Mouse (Mus musculus): ENCODE measurements around the gene Aff3. TPM values are rescaled to one million over a fixed set of nuclear protein-coding genes. Genes with fewer than 3 reads are reported as not detected.

Gene Aff3
- total RNA-seq (2015) = 2.2 and 2.6 TPM in 2 replicates
- total RNA-seq (2017) = 2.2 and 2.4 TPM in 2 replicates

DNA sequence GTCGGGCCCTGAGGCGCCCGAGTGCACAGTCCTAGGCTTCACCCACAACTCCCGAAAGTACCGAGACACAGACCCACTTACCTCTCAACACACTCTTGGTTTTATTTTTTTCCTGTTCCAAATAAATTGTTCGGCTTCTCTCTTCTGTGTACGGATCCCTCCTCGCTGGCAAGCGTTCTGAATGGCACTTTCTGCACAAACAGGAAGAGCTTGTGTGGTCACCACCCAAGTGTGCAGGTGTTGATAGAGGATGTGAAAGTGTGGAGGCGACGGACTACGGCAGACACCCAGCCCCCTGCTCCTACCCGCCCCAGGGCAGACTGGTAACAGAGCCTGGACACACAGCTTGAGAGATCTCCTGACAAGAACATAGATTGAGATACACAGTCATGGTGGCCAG is at the start of gene Aff3:
TSS of gene Aff3 (minus strand) at position 179 of the 400 bp plus-strand sequence.
- peak; percentile 82 for ATAC-seq (ENCODE audit: poor library complexity, severe bottlenecking)

DNA sequence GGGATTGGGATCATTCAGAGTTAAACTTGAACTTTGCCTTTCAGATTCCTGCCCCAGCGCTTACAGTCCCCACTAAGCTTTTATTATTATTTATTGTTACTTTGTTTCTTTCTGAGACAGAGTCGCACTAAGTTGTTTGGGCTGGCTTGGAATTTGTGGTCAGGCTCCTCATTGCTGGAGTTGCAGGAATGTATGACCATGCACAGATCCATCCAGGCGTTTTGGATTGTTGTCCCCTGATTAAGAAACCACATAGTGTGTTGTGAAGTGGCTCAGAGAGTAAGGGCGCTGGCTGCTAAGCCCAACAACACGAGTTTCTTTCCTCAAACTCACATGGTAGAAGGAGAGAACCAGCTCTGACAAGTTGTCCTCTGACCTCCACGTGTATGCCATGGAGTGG is 35.9 kb upstream of the Aff3 start:
- no peak for ATAC-seq (ENCODE audit: poor library complexity, severe bottlenecking)

DNA sequence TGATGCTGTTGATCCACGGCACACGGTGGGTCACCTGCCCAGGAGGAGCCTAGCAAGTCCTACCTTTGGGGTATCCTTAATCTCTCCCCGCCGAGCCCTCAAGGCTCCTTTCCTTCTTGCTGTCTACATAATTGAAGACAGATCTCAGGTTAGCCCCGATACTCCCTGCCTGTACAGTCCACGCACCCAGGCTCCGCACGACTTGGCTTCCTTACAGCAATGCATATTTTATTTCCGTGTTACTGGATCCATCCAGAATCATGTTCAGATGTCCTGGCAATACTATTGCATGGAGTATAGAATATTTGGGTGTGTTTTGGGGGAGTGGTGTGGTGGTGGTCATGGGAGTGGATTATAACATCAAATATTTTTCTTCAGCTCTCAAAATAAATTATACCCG is 34.5 kb upstream of the Aff3 start:
- ATAC-seq (ENCODE audit: poor library complexity, severe bottlenecking) = no peak

DNA sequence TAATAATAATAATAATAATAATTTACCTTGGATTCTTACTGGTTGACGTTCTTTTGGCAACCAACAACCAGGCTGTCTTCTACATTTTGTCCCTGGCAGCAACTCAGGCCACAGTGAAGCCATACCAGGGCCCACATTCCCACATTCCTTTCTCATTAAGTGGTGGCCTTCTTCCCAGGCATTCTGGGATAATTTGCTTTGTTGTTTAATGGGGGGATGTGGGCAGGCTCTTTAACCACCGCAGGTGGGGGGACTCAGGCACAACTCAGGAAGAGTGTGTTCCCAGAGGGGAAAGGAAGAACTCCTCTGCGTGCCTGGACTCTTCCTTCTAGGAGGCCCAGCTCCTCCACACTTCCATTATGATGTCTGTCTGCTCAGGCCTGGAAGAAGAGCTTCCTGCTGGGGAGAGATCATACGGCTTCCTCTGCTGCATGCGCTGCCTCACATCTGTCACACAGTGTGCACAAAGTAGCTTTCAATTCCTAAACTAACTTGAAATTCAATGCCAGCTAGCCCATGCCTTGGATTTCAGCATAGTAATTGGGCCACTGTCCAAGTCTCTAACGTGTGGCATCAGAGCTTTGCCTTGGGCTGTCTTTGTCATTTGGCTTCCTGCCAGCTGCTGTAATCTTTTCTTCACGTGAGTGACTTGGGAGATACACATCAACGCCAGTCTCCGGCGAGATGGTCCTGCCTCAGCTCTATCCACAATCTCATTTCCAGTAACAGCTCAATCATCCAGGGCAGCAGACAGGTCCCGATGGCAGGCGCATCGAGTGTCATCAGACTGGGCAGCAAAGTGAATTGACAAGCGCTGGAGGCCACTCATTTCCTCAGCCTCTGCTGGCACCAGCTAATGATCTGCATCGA is 31.3 kb upstream of the Aff3 start:
- ATAC-seq (ENCODE audit: poor library complexity, severe bottlenecking) = no peak

DNA sequence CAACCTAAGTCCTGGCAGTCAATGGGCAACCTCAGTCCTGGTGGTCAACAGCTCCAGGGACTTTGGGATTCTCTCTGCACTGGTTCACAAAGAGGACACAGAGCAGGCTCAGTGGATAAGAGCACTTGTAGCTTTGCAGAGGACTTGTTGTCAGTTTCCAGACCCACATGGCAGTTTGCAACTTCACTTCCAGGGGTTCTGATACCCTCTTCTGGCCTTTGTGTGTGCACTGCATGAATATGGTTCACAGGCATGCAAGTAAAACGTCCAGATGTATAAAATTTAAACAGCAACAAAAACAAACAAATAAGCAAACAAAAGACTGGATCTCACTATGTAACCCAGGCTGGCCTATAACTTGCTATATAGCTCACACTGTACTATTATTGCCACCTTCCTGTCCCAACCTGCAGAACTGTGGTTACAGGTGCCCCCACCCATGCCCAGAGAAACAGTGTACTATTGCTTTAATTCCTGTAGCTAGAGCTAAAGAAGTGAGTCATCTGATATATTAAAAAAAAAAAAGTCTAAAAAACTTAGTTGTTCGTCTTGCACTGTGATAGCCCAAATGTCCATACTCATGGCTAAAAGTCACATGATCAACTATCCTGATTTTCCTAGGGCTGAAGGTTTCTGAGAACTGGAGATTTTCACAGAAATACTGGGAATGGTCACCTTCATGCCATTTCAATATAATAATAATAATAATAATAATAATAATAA is 30.5 kb upstream of the Aff3 start:
- no peak for ATAC-seq (ENCODE audit: poor library complexity, severe bottlenecking)

DNA sequence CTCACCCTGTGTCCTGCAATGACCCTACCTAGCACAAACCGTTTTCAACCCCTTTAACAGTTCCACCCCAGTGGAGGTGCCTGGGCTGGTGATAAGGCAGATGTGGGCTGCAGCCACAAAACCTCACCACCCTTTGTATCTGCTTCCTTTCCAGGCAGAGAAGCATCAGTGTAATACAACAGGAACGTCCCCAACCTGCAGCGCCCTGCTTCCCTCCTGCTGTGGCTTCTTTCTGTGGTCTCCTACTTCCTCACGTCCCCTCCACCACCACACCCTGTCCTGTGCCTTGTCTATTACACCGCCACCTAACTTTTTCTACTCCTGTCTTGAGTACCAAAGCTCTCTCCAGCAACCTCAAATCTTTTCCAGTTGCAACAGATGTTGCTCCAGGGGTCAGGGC is 29.4 kb upstream of the Aff3 start:
- ATAC-seq (ENCODE audit: poor library complexity, severe bottlenecking) = peak; percentile 93

DNA sequence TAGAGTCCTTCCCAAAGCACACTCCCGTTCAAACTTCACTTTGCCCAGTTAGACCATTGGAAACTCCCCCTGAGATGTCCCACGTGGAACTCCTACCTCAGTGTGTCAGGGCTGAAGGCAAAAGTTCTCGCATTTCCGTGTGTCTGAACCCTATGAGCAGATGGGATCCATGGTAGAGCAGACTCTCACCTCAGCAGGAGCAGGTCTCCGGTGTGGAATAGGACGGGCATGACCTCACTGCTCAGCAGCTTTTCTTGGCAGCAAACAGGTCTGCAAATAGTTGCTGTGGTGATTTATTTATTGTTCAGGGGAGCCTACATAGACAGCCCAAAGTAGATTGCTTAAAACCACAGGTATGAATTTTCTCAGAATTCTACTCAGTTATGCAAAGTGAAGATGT is 25.7 kb upstream of the Aff3 start:
- no peak for ATAC-seq (ENCODE audit: poor library complexity, severe bottlenecking)

DNA sequence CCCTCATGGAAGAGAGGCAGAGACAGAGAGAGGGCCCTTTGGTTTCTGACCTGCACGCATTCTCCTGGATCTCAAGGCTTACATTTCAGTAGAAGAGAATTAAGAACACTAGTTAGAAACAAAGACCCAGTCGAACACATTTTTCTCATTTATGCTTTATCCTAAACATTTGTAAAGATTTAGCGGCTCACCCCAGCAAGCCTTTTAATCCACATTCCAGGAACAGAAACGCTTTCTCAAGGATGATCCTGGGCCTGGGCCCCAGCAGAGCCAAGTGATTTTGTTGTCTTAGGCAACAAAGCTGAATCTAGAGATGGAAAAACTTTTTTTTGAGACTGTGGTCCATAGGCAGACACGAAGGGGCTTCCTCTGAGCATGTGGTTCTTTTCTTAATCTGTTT is 23.5 kb upstream of the Aff3 start:
- ATAC-seq (ENCODE audit: poor library complexity, severe bottlenecking) = no peak

DNA sequence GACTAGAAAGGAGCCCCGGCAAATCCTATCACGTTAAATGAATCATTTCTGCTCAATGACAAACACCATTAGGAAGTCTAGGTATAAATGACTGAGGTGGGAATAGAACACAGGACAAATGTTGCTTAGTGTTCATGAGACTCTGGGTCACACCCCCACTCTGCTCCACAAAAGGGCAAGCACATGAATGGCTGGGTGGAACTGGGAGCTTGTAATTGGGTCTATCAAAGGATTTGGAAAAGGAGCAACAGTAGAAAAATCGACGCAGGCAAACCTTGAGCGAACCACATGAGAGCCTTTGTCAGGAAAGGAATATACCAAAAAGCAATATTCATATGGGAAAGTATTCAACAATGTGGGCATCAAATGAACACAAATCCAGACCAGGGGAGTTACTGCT is 21.0 kb upstream of the Aff3 start:
- ATAC-seq (ENCODE audit: poor library complexity, severe bottlenecking) = no peak

DNA sequence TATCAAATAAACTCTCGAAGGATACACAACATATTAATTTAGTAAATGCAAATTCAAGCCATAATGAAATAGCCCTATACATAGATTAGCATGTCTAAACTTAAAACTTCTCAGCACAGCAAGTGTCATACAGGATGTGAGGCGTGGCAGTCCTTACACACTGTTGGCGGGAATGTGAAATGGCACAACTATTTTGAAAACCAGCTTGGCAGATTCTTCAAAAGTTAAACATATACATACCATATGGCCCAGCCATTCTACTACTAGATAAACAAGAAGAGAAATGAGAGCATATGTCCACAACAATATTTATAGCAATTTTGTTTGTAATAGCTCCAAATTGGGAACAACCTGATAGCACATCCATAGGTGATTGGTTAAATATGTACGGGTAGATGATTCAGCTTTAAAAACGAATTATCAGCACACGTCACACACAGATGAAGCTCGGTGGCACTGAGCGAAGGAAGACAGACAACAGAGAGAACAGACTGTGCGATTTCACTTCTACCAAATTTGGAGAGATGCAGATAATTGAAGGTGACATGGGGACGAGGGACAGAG is 18.5 kb upstream of the Aff3 start:
- no peak for ATAC-seq (ENCODE audit: poor library complexity, severe bottlenecking)

DNA sequence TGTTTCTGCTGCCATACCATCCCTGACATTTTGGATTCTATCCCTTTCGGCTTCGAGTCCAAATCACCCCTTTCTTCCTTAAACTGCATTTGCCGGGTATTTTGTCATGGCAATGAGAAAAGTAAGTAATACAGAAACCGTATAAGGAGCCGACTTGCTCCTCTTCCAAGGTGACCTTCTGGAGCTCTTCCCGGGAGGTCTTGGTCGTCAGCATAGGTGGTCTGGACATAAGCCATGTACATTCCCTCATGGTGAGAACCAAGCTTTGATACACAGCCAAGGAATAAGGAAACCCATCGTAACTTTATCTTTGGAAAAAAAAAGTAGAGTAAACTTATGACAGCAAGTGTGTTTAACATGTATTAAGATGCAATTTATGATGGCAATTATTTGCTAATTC is 15.1 kb upstream of the Aff3 start:
- no peak for ATAC-seq (ENCODE audit: poor library complexity, severe bottlenecking)

DNA sequence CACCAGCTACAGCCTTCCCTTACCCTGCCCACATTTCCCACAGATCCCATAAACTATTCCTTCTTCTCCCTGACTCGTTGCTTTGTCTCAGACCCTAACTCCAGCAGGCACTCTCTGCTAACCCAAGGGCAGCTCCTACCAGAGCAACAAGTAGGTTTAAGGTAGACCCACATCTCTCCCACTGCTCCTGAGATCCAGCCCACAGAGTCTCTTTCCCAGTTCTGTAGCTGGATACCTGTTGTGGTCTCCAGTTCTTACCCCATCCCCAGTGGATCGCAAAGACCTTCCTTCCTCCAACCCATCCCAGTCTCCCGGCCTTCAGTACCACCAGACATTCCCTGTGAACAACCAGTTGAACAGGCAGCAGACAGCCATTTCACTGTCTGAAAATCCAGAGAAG is 7.0 kb upstream of the Aff3 start:
- ATAC-seq (ENCODE audit: poor library complexity, severe bottlenecking) = no peak

DNA sequence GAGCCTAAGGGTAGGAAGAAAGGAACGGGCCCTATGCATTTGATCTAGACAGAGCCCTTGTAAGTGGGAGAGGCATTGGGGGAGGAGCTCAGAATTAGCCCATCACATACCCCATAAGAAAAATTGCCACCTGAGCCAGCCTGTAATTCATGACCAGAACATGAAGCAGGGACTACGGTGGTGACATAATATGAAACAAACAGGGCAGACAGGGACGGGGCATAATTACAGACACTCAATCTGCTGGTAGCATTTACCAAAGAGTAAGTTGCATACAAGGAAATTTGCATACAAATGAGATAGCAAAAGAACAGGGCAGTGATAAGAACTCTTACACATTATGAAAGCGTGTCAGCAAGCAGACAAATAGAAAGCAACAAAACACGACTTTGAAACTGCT is 6.3 kb upstream of the Aff3 start:
- ATAC-seq (ENCODE audit: poor library complexity, severe bottlenecking) = no peak

DNA sequence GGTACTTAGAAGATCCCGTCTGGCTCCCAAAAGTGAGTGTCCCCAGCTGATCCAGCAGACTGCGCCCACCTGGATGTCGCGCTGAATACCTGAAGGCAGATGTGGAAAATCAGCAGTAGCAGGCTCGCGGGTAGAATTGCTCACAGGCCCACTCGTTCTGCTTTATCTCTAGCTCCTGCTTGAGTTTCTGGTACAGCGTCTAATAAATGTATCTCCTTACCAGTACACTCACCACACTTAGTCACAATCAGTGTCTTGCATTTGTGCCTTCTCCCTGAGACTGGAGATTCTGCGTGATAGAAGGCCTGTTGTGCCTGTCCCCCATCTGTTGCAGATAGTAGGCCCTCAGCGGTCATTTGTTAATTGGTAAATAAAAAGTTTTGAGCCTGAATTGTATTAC is 3.6 kb upstream of the Aff3 start:
- ATAC-seq (ENCODE audit: poor library complexity, severe bottlenecking) = no peak

DNA sequence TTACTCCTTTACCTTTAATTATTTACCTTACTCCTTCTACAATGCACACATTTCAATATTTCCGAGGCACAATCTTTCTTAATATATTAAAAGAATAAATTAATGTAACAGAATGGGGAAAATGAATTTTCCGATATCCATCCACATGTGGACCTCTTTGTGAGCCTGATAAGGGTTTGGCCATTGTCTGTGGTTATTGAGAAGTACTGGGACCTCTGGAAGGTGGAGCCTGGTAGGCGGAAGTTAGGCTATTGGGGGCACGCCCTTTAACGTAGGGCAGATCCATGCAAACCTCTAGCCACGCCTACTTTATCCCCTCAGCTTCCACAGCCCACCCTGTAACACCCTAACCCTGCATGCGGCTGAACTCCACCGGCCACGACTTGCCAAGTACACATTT is 3.1 kb upstream of the Aff3 start:
- no peak for ATAC-seq (ENCODE audit: poor library complexity, severe bottlenecking)

DNA sequence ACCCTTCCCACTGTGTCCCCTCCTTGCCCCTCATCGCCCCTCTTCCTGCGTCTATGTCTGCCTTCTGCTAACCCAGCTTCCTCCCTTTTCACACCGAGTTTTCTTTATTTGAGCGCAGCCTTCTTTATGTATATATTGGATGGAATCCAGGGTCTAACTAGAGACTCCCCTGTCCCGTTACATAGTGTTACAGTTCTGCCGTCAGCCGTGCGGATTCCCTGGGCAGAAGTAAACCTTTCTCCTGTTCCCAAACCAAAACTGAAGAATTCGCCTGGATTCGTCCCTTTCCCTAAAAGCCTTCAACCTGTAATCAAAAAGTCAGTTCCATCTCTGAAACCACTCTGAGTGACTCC is 2.0 kb upstream of the Aff3 start:
- ATAC-seq (ENCODE audit: poor library complexity, severe bottlenecking) = no peak

DNA sequence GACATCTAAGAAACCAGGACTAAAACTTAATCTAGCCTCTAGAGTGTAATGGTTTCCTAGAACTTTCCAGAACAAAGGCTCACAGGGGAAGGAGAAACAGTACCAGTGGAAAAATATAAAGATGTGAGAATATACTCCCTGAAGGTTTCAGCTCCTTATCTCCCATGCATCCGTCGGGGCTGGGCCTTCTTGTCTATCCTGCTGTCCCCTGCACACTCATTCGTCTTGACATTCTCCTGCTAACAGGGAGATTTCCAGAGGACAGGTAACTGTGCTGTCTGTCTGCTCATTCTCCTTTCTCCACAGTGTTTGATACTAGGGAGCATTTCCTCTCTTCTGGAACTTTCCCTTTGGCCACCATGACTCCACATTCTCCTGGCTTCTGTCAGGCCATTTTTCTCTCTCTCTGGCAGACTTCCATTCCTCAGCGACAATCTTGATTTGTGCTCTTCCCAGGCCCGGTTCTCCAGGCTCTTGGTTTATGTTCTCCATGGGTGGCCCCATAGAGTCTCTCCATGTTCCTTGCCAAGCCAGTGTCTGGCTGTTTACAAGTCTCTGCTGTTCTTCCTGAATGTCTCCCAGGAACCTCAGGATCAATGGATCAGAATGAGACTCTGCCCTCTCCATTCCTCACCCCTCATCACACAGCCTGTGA is 1.5 kb upstream of the Aff3 start:
- no peak for ATAC-seq (ENCODE audit: poor library complexity, severe bottlenecking)

DNA sequence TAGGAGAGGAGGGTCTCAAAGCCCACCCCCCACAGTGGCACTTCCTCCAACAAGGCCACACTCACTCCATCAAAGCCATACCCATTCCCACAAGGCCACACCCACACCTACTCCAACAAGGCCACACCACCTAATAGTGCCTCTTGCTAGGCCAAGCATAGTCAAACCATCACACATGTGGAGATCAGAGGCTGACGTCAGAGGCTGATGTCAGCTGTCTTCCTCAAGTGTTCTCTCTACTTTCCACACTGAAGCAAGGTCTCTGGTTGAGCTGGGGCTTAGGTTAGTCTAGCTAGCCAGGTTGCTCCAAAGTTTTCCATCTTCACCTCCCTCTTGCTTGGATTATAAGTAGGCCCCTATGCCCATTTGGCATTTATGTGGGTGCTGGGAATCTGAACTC is 856 bp upstream of the Aff3 start:
- peak; percentile 25 for ATAC-seq (ENCODE audit: poor library complexity, severe bottlenecking)

DNA sequence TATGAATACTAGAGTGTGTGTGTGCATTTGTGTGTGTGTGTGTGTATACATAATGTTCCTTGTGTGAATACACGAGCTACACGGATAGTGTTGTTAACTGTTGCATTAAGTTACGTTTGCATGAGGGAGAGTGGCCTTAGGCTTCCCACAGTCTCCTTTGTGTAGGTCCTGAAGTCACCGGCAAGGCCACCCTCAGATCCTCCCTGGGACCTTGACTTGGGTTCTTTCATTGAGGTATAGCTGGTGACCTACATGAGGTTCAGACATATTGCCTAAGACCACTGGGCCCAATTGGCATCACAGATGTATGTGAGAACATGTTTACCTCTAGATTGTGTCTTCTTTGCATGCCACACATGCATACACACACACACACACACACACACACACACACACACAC is 494 bp downstream of the Aff3 start:
- no peak for ATAC-seq (ENCODE audit: poor library complexity, severe bottlenecking)

DNA sequence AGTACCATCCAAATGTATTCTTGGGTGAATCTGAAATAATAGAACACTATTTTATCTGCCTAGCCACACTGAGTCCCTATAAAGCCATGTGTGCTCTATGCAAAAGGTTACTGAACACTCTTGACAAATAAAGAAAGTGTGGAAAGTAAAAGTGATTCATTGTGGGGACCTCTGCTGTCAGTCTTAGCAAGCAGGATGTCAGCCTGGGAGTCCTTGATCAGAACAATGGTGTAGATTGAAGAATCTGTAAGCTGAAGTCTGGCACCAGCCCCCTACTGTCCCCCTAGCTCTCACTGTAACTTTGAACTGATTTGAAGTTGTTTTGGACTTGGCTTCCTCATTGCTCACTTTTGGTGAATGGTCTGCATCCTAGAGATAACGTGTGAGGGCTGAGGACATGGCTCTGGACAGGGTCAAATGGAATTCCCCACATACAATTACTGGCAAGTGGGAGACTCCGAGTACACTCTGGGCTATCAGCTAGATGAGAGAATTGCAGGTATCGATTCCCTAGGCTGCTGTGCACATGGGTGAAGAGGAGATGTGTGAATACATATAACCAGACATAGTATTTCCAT is 2.0 kb downstream of the Aff3 start:
- no peak for ATAC-seq (ENCODE audit: poor library complexity, severe bottlenecking)

DNA sequence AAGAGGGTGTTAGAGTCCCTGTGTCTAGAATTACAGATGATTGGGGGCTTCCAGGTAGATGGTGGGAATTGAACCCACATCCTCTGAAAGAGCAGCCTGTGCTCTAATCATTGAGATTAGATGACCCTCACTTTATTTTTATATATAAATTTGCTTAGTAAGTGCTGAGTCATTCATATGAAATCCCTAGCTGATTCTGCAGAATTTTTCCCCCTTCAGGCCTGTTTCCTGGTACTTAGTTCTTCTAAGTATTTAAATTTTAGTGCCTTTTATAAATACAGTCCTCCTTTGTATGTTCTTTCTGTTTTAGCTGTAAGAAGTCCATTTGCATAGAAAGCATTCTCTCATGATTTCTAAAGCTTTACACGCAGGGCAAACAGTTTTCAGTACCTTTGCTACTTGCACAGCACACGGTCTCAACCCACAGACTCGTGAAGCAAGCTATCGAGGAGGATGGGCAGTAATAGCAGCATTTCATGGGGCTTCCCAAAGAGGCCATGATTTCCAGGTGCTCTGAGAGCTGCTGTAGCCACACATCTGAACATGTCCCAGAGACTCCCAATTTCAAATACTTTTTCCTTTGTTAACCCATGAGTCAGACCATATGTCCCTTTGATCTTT is 5.7 kb downstream of the Aff3 start:
- no peak for ATAC-seq (ENCODE audit: poor library complexity, severe bottlenecking)

Data from megakaryocyte, adult 5-6 weeks (primary cell).